Mouse (Mus musculus) liver, embryonic 16.5 days (tissue): ENCODE measurements around the gene Senp3. TPM values are rescaled to one million over a fixed set of nuclear protein-coding genes. Genes with fewer than 3 reads are reported as not detected.
A peak's percentile ranks its signal among the peaks of the same experiment; 100 is the strongest.
"Not testable (repeated sequence)": the region's sequence is repeated elsewhere in the genome, so short reads cannot be mapped to it uniquely, and the experiment has no call there.

ENCODE experiments used
- ATAC-seq: fragments of 200-750 bp; cut with Nextera tagmentation; 2 replicates; pipeline ENCODE4 v1.8.0; 2017; ENCODE audit warnings: low read depth, mild to moderate bottlenecking, moderate number of reproducible peaks, moderate library complexity
- H3K27ac ChIP-seq: fragments of 300-500 bp; sonication (generic); 2 replicates; pipeline ENCODE4 v1.5.1; 2014; ENCODE audit warnings: mild to moderate bottlenecking, low read length
- H3K27me3 ChIP-seq: fragments of 300-500 bp; sonication (generic); 2 replicates; pipeline ENCODE4 v1.6.1; 2014; ENCODE audit warnings: low read depth, low read length, mixed read lengths; ENCODE audit not compliant: control insufficient read depth, insufficient read depth
- H3K36me3 ChIP-seq: fragments of 300-500 bp; sonication (generic); 2 replicates; pipeline ENCODE4 v1.6.1; 2014; ENCODE audit warnings: mild to moderate bottlenecking; ENCODE audit not compliant: control insufficient read depth, insufficient read depth
- H3K4me1 ChIP-seq: fragments of 300-500 bp; sonication (generic); 2 replicates; pipeline ENCODE4 v1.6.1; 2014; ENCODE audit warnings: low read depth, low read length, mixed read lengths; ENCODE audit not compliant: control insufficient read depth
- H3K4me2 ChIP-seq: fragments of 300-500 bp; sonication (generic); 2 replicates; pipeline ENCODE4 v1.6.1; 2014; ENCODE audit warnings: low read depth, low read length, mixed read lengths
- H3K4me3 ChIP-seq: fragments of 300-500 bp; sonication (generic); 2 replicates; pipeline ENCODE4 v1.5.1; 2014; ENCODE audit warnings: low read depth, mild to moderate bottlenecking, low read length
- H3K9ac ChIP-seq: fragments of 300-500 bp; sonication (generic); 2 replicates; pipeline ENCODE4 v1.6.1; 2014; ENCODE audit warnings: low read depth, low read length
- H3K9me3 ChIP-seq: fragments of 300-500 bp; sonication (generic); replicated peaks from 2 replicates; pipeline ENCODE4 v1.6.1; 2016; ENCODE audit warnings: low read length; ENCODE audit not compliant: control insufficient read depth
- WGBS: fragments of 180-500 bp; shearing (Covaris S2); extraction: QIAGEN DNeasy Blood & Tissue Kit; methylation state at CpG from one replicate; pipeline ENCODE4 v1.1.7; 2014; ENCODE audit not compliant: insufficient replicate concordance; 5-methylcytosine and 5-hydroxymethylcytosine counted together
- polyA plus RNA-seq: library from polyadenylated mRNA; unstranded; fragments of >200 nt; fragmentation: Nextera tagmentation; extraction: Ambion mirVana; gene quantifications from 2 replicates; pipeline ENCODE4 v1.2.1, GENCODE M21; 2015

Senp3 gene
- polyA plus RNA-seq, 1 experiment from 2014 or later, result 22.7 TPM

GRCm38 (mm10) chr11:69654760-69655159, 27.1 kb downstream of the Senp3 start:
- Histone ChIP-seq H3K4me2 (no peak overlapping the region), H3K9me3 (no peaks in the 10 kb centered on the region), H3K4me1 (peaks cover 21% of the 10 kb centered on the region), H3K36me3 (peaks cover 35% of the 10 kb centered on the region), H3K27me3 (no peaks in the 10 kb centered on the region), H3K27ac (0 out of 2 replicates have a peak overlapping the region, but pooled peaks have one; percentile 8), H3K9ac (no peak overlapping the region), H3K4me3 (no peak overlapping the region)
- no peak for ATAC-seq
- WGBS, result 37% methylated on average over 9 of the region's 9 CpGs

GRCm38 (mm10) chr11:69653399-69653798, 28.5 kb downstream of the Senp3 start:
- H3K36me3 ChIP-seq, result peaks cover 42% of the 10 kb centered on the region
- peaks cover 21% of the 10 kb centered on the region for H3K4me1 ChIP-seq
- no peak for ATAC-seq
- no peaks in the 10 kb centered on the region for H3K9me3 ChIP-seq
- H3K27ac ChIP-seq, result no peak overlapping the region
- no peak overlapping the region for H3K4me2 ChIP-seq
- H3K27me3 ChIP-seq, result no peaks in the 10 kb centered on the region
- WGBS, result 76% methylated on average over 5 of the region's 5 CpGs
- no peak overlapping the region for H3K9ac ChIP-seq
- H3K4me3 ChIP-seq, result no peak overlapping the region

GRCm38 (mm10) chr11:69645860-69646259, 36.0 kb downstream of the Senp3 start:
- H3K4me2 ChIP-seq, result no peak overlapping the region
- no peak overlapping the region for H3K27ac ChIP-seq
- 74% methylated on average over 5 of the region's 5 CpGs for WGBS
- H3K4me3 ChIP-seq, result no peak overlapping the region
- peaks cover 71% of the 10 kb centered on the region for H3K36me3 ChIP-seq
- no peaks in the 10 kb centered on the region for H3K27me3 ChIP-seq
- no peak overlapping the region for H3K9ac ChIP-seq
- no peaks in the 10 kb centered on the region for H3K4me1 ChIP-seq
- ATAC-seq, result peak; percentile 70
- no peaks in the 10 kb centered on the region for H3K9me3 ChIP-seq

- Histone ChIP-seq H3K9me3 (no peaks in the 10 kb centered on the region), H3K9ac (no peak overlapping the region), H3K27ac (no peak overlapping the region), H3K36me3 (peaks cover 5% of the 10 kb centered on the region), H3K4me1 (peaks cover 27% of the 10 kb centered on the region), H3K4me2 (no peak overlapping the region), H3K27me3 (no peaks in the 10 kb centered on the region), H3K4me3 (no peak overlapping the region)
- ATAC-seq, result no peak
- WGBS, result 77% methylated on average over 3 of the region's 3 CpGs
Measured at GRCm38 (mm10) chr11:69635471-69635870, 46.4 kb downstream of the Senp3 start.

- H3K27ac ChIP-seq, result peak overlapping the region; percentile 95
- ATAC-seq, result peak; percentile 51
- no peaks in the 10 kb centered on the region for H3K27me3 ChIP-seq
- under 1% methylated on average over 38 of the region's 50 CpGs for WGBS
- H3K4me2 ChIP-seq, result peak overlapping the region; percentile 86
- H3K4me1 ChIP-seq, result peaks cover 27% of the 10 kb centered on the region
- H3K4me3 ChIP-seq, result peak overlapping the region; percentile 94
- H3K9ac ChIP-seq, result peak overlapping the region; percentile 98
- no peaks in the 10 kb centered on the region for H3K9me3 ChIP-seq
- H3K36me3 ChIP-seq, result no peaks in the 10 kb centered on the region
Measured at GRCm38 (mm10) chr11:69633128-69633866, 48.6 kb downstream of the Senp3 start.

GRCm38 (mm10) chr11:69632284-69633089, 49.4 kb downstream of the Senp3 start, which contains the start of gene Fxr2:
TSS of gene Fxr2 (plus strand) at chr11:69632990.
- H3K9me3 ChIP-seq, result no peaks in the 10 kb centered on the region
- WGBS, result under 1% methylated on average over 46 of the region's 56 CpGs
- H3K4me3 ChIP-seq, result peak within 1 kb of the TSS; percentile 94
- ATAC-seq, result peak; percentile 95
- peak within 1 kb of the TSS; percentile 98 for H3K9ac ChIP-seq
- no peaks in the 10 kb centered on the region for H3K27me3 ChIP-seq
- no peaks in the 10 kb centered on the region for H3K36me3 ChIP-seq
- peaks cover 27% of the 10 kb centered on the region for H3K4me1 ChIP-seq
- peak within 1 kb of the TSS; percentile 95 for H3K27ac ChIP-seq
- peak within 1 kb of the TSS; percentile 86 for H3K4me2 ChIP-seq

GRCm38 (mm10) chr11:69629802-69630201, 52.1 kb downstream of the Senp3 start:
- Histone ChIP-seq H3K4me2 (no peak overlapping the region), H3K36me3 (no peaks in the 10 kb centered on the region), H3K27me3 (no peaks in the 10 kb centered on the region), H3K9me3 (no peaks in the 10 kb centered on the region), H3K9ac (no peak overlapping the region), H3K27ac (no peak overlapping the region), H3K4me3 (no peak overlapping the region), H3K4me1 (peaks cover 17% of the 10 kb centered on the region)
- ATAC-seq, result no peak
- 48% methylated on average over 1 of the region's 1 CpGs for WGBS

GRCm38 (mm10) chr11:69628286-69628685, 53.6 kb downstream of the Senp3 start:
- Histone ChIP-seq H3K9me3 (no peaks in the 10 kb centered on the region), H3K4me1 (peaks cover 5% of the 10 kb centered on the region), H3K27ac (no peak overlapping the region), H3K9ac (no peak overlapping the region), H3K27me3 (no peaks in the 10 kb centered on the region), H3K36me3 (no peaks in the 10 kb centered on the region), H3K4me3 (no peak overlapping the region), H3K4me2 (no peak overlapping the region)
- WGBS, result 32% methylated on average over 6 of the region's 6 CpGs
- ATAC-seq, result no peak

GRCm38 (mm10) chr11:69624339-69624738, 57.5 kb downstream of the Senp3 start:
- peaks cover 27% of the 10 kb centered on the region for H3K4me1 ChIP-seq
- H3K4me2 ChIP-seq, H3K9ac ChIP-seq, H3K4me3 ChIP-seq, H3K27ac ChIP-seq, ATAC-seq, H3K36me3 ChIP-seq, H3K9me3 ChIP-seq, H3K27me3 ChIP-seq: not testable (repeated sequence)
- 63% methylated on average over 2 of the region's 2 CpGs for WGBS
